Mouse (Mus musculus): ENCODE measurements around the gene D6Wsu163e.

Gene D6Wsu163e

GRCm38 (mm10) chr6:126939487-126940171 is at the start of gene D6Wsu163e, which contains the start of gene Rad51ap1:
D6Wsu163e (plus strand) TSS chr6:126939962.
Rad51ap1 (minus strand) TSS chr6:126939587.
- DNase-seq (ENCODE audit: extremely low spot score, low read depth, low spot score), result peak; percentile 90

GRCm38 (mm10) chr6:126907378-126907777 is 32.4 kb upstream of the D6Wsu163e start:
- DNase-seq (ENCODE audit: extremely low spot score, low read depth, low spot score), result no peak

- no peak for DNase-seq (ENCODE audit: extremely low spot score, low read depth, low spot score)
Observed at GRCm38 (mm10) chr6:126907876-126908275, 31.9 kb upstream of the D6Wsu163e start.

- no peak for DNase-seq (ENCODE audit: extremely low spot score, low read depth, low spot score)
Observed at GRCm38 (mm10) chr6:126910727-126911126, 29.0 kb upstream of the D6Wsu163e start.

GRCm38 (mm10) chr6:126914928-126915327 is 24.8 kb upstream of the D6Wsu163e start:
- DNase-seq (ENCODE audit: extremely low spot score, low read depth, low spot score), result no peak

GRCm38 (mm10) chr6:126921111-126921881 is 18.5 kb upstream of the D6Wsu163e start, which contains the start of gene Dyrk4:
Dyrk4 (minus strand) TSS chr6:126921839.
- no peak for DNase-seq (ENCODE audit: extremely low spot score, low read depth, low spot score)

- DNase-seq (ENCODE audit: extremely low spot score, low read depth, low spot score), result no peak
Observed at GRCm38 (mm10) chr6:126932896-126933295, 6.9 kb upstream of the D6Wsu163e start.

GRCm38 (mm10) chr6:126938047-126938446 is 1.7 kb upstream of the D6Wsu163e start:
- no peak for DNase-seq (ENCODE audit: extremely low spot score, low read depth, low spot score)

GRCm38 (mm10) chr6:126938853-126939486 is 792 bp upstream of the D6Wsu163e start:
- no peak for DNase-seq (ENCODE audit: extremely low spot score, low read depth, low spot score)

- no peak for DNase-seq (ENCODE audit: extremely low spot score, low read depth, low spot score)
Observed at GRCm38 (mm10) chr6:126940451-126940850, 689 bp downstream of the D6Wsu163e start.

GRCm38 (mm10) chr6:126948336-126948735 is 8.6 kb downstream of the D6Wsu163e start:
- no peak for DNase-seq (ENCODE audit: extremely low spot score, low read depth, low spot score)

- DNase-seq (ENCODE audit: extremely low spot score, low read depth, low spot score), result peak; percentile 58
Observed at GRCm38 (mm10) chr6:126955734-126956133, 16.0 kb downstream of the D6Wsu163e start.

- no peak for DNase-seq (ENCODE audit: extremely low spot score, low read depth, low spot score)
Observed at GRCm38 (mm10) chr6:126961371-126962018, 21.7 kb downstream of the D6Wsu163e start.

- no peak for DNase-seq (ENCODE audit: extremely low spot score, low read depth, low spot score)
Observed at GRCm38 (mm10) chr6:126962709-126963108, 22.9 kb downstream of the D6Wsu163e start.

- DNase-seq (ENCODE audit: extremely low spot score, low read depth, low spot score), result no peak
Observed at GRCm38 (mm10) chr6:126963426-126963825, 23.7 kb downstream of the D6Wsu163e start.

- DNase-seq (ENCODE audit: extremely low spot score, low read depth, low spot score), result no peak
Observed at GRCm38 (mm10) chr6:126966241-126967026, 26.7 kb downstream of the D6Wsu163e start.

- DNase-seq (ENCODE audit: extremely low spot score, low read depth, low spot score), result no peak
Observed at GRCm38 (mm10) chr6:126981539-126982234, 41.9 kb downstream of the D6Wsu163e start.

GRCm38 (mm10) chr6:126993676-126994075 is 53.9 kb downstream of the D6Wsu163e start:
- DNase-seq (ENCODE audit: extremely low spot score, low read depth, low spot score), result no peak

GRCm38 (mm10) chr6:126995494-126995893 is 55.7 kb downstream of the D6Wsu163e start:
- no peak for DNase-seq (ENCODE audit: extremely low spot score, low read depth, low spot score)

- no peak for DNase-seq (ENCODE audit: extremely low spot score, low read depth, low spot score)
Observed at GRCm38 (mm10) chr6:126996399-126996798, 56.6 kb downstream of the D6Wsu163e start.

All from hindlimb bud, embryonic 11.5 days (tissue).